Mouse (Mus musculus): ENCODE results near the gene AI837181. TPM values are rescaled to one million over a fixed set of nuclear protein-coding genes. Genes with fewer than 3 reads are reported as not detected.

AI837181 gene
- total and polyA plus RNA-seq, 2 experiments from 2014 or later: 74.1 to 98.8 TPM

DNA sequence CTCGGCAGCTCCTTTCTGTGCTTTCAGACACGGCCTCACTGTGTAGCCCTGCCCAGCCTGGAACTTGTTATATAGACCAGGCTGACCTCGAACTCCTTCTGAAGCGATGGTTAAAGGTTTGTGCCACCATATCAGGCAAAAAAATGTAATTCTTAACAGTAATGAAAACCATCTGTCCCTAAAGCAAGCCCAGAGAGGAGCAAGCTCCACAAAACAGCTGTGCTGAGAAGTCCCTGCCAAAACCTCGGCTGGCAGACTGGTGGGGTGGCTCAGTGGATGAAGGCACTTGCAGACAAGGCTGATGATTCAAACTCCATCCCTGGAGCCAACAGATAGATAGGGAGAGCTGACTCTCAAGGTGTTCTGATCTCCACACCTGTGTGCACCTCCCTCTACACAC lies 15.9 kb upstream of the AI837181 start:
- Histone ChIP-seq H3K27me3 (ENCODE audit: insufficient read depth, low read length) (no peaks in the 10 kb centered on the region), H3K4me2 (ENCODE audit: low read depth, low read length, poor library complexity, severe bottlenecking) (no peak overlapping the region), H3K4me3 (ENCODE audit: low read depth, low read length) (no peak overlapping the region), H3K9ac (replicated peaks; ENCODE audit: low read length, poor library complexity, severe bottlenecking) (no peak overlapping the region), H3K36me3 (ENCODE audit: insufficient read depth, low read length) (no peaks in the 10 kb centered on the region), H3K9me3 (ENCODE audit: low read length) (no peaks in the 10 kb centered on the region), H3K4me1 (ENCODE audit: insufficient read depth, low read length) (peaks cover 4% of the 10 kb centered on the region; the same call in 1 of the 2 replicates), H3K27ac (ENCODE audit: low read depth, low read length) (no peak overlapping the region)
- ATAC-seq (ENCODE audit: low FRiP score) (no peak), DNase-seq (ENCODE audit: low spot score) (no peak)
- TF ChIP-seq CTCF (IDR thresholded peaks at IDR 0.05): no peak
- 80% methylated on average over 5 of the region's 5 CpGs for WGBS

- no peaks in the 10 kb centered on the region for H3K36me3 ChIP-seq (ENCODE audit: insufficient read depth, low read length)
These were observed 14.3 kb upstream of the AI837181 start for GRCm38 (mm10) chr19:5410641-5411040.

DNA sequence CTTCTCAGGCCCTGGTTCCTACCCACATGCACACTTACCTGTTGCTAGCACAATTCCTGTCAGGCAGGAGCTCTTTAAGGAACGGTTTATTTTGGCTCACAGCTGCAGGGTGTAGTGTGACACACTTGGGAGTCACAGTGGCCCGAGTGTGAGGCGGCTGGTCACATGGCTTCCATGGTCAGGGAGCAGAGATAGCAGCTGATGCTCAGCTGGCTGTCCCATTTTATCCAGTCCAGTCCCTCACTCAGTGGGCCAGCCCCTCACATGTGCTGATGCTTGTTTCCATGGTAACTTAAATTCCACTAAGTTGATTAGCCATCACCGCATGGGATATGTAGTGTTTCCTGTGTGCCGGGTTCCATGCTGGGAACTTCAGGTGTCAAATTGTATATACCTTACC lies 13.0 kb upstream of the AI837181 start:
- WGBS: 65% methylated on average over 5 of the region's 5 CpGs
- ATAC-seq (ENCODE audit: low FRiP score): no peak
- H3K4me3 ChIP-seq (ENCODE audit: low read depth, low read length): no peak overlapping the region
- H3K27me3 ChIP-seq (ENCODE audit: insufficient read depth, low read length): no peaks in the 10 kb centered on the region
- H3K4me1 ChIP-seq (ENCODE audit: insufficient read depth, low read length): peaks cover 4% of the 10 kb centered on the region; the same call in 1 of the 2 replicates
- no peaks in the 10 kb centered on the region for H3K36me3 ChIP-seq (ENCODE audit: insufficient read depth, low read length)
- no peak overlapping the region for H3K9ac ChIP-seq (replicated peaks; ENCODE audit: low read length, poor library complexity, severe bottlenecking)
- H3K27ac ChIP-seq (ENCODE audit: low read depth, low read length): no peak overlapping the region
- no peak overlapping the region for H3K4me2 ChIP-seq (ENCODE audit: low read depth, low read length, poor library complexity, severe bottlenecking)
- no peaks in the 10 kb centered on the region for H3K9me3 ChIP-seq (ENCODE audit: low read length)
- no peak for DNase-seq (ENCODE audit: low spot score)
- TF ChIP-seq CTCF (IDR thresholded peaks at IDR 0.05): no peak

More at GRCm38 (mm10) chr19:5410641-5411040, 14.3 kb upstream of the AI837181 start:
- H3K4me2 ChIP-seq (ENCODE audit: low read depth, low read length, poor library complexity, severe bottlenecking): no peak overlapping the region
- no peak for TF ChIP-seq CTCF (IDR thresholded peaks at IDR 0.05)
- no peak overlapping the region for H3K9ac ChIP-seq (replicated peaks; ENCODE audit: low read length, poor library complexity, severe bottlenecking)
- no peaks in the 10 kb centered on the region for H3K9me3 ChIP-seq (ENCODE audit: low read length)
- peaks cover 4% of the 10 kb centered on the region; the same call in 1 of the 2 replicates for H3K4me1 ChIP-seq (ENCODE audit: insufficient read depth, low read length)
- no peak overlapping the region for H3K27ac ChIP-seq (ENCODE audit: low read depth, low read length)
- DNase-seq (ENCODE audit: low spot score) (no peak), ATAC-seq (ENCODE audit: low FRiP score) (no peak)
- H3K4me3 ChIP-seq (ENCODE audit: low read depth, low read length): no peak overlapping the region
- 87% methylated on average over 5 of the region's 5 CpGs for WGBS
- no peaks in the 10 kb centered on the region for H3K27me3 ChIP-seq (ENCODE audit: insufficient read depth, low read length)

GRCm38 (mm10) chr19:5413840-5414239 lies 11.1 kb upstream of the AI837181 start:
- no peak overlapping the region for H3K9ac ChIP-seq (replicated peaks; ENCODE audit: low read length, poor library complexity, severe bottlenecking)

DNA sequence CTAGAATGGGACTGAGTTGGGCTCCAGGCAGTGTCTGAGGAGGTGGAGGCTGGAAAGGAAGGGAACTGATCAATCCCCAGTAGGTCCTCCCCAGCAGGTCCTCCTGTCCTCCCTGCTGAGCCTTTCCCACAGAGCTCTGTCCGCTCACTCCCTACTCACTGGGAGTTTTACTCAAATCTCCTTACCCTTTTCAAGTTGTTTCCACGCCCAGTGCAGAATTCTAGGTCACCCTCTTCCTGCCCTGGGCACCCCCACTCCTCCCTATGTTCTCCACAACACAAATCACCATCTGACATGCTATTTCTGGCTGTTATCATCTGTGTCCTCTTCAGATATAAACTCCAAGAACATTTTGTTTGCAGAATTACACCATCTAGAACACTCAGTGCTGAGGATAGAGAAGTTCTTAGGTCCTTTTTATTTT lies 10.4 kb upstream of the AI837181 start:
- no peak for TF ChIP-seq CTCF (IDR thresholded peaks at IDR 0.05)
- Histone ChIP-seq H3K4me2 (ENCODE audit: low read depth, low read length, poor library complexity, severe bottlenecking) (no peak overlapping the region), H3K4me1 (ENCODE audit: insufficient read depth, low read length) (no peaks in the 10 kb centered on the region), H3K27me3 (ENCODE audit: insufficient read depth, low read length) (no peaks in the 10 kb centered on the region), H3K9ac (replicated peaks; ENCODE audit: low read length, poor library complexity, severe bottlenecking) (no peak overlapping the region), H3K9me3 (ENCODE audit: low read length) (no peaks in the 10 kb centered on the region), H3K27ac (ENCODE audit: low read depth, low read length) (no peak overlapping the region), H3K4me3 (ENCODE audit: low read depth, low read length) (no peak overlapping the region), H3K36me3 (ENCODE audit: insufficient read depth, low read length) (0 out of 2 replicates have a peak, but pooled peaks cover 6% of the 10 kb centered on the region)
- 47% methylated on average over 2 of the region's 2 CpGs for WGBS
- no peak for DNase-seq (ENCODE audit: low spot score)
- ATAC-seq (ENCODE audit: low FRiP score): no peak

More at GRCm38 (mm10) chr19:5413840-5414239, 11.1 kb upstream of the AI837181 start:
- no peak for TF ChIP-seq CTCF (IDR thresholded peaks at IDR 0.05)
- no peaks in the 10 kb centered on the region for H3K27me3 ChIP-seq (ENCODE audit: insufficient read depth, low read length)
- H3K4me2 ChIP-seq (ENCODE audit: low read depth, low read length, poor library complexity, severe bottlenecking): no peak overlapping the region
- no peak for DNase-seq (ENCODE audit: low spot score)
- 0 out of 2 replicates have a peak, but pooled peaks cover 6% of the 10 kb centered on the region for H3K36me3 ChIP-seq (ENCODE audit: insufficient read depth, low read length)
- no peak overlapping the region for H3K4me3 ChIP-seq (ENCODE audit: low read depth, low read length)
- WGBS: 68% methylated on average over 4 of the region's 4 CpGs
- H3K4me1 ChIP-seq (ENCODE audit: insufficient read depth, low read length): no peaks in the 10 kb centered on the region
- no peak overlapping the region for H3K27ac ChIP-seq (ENCODE audit: low read depth, low read length)
- no peak for ATAC-seq (ENCODE audit: low FRiP score)
- H3K9me3 ChIP-seq (ENCODE audit: low read length): no peaks in the 10 kb centered on the region

DNA sequence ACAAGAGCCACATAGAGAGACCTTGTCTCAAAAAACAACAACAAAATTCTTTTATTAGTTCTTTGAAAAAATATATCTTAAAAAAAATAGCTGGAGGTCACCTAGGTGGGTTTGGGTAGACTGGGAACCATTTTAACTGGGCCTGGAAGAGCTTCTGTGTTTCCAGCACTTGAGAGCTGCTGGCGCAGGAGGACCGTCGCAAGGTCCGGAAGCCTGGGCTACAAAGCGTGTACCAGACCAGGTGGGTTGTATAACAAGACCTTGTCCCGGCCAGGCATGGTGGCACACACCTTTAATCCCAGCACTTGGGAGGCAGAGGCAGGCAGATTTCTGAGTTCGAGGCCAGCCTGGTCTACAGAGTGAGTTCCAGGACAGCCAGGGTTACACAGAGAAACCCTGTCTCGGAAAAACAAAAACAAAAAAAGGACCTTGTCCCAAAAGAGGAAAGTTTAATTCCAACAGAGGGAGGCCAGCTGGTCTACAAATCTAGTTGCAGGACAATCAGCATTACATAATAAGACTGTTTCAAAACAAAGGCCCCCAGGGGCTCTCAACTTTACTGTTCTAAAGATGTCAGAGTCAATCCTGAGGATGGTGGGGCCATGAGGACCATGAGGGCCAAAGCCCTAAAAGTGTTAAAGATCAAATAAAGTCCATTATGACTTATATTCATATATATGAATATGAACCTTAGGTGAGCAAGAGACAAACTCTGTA lies 6.0 kb upstream of the AI837181 start:
- DNase-seq (ENCODE audit: low spot score): no peak
- H3K4me3 ChIP-seq (ENCODE audit: low read depth, low read length): no peak overlapping the region
- H3K36me3 ChIP-seq (ENCODE audit: insufficient read depth, low read length): peaks cover 31% of the 10 kb centered on the region
- H3K27ac ChIP-seq (ENCODE audit: low read depth, low read length): no peak overlapping the region
- H3K9me3 ChIP-seq (ENCODE audit: low read length): no peaks in the 10 kb centered on the region
- ATAC-seq (ENCODE audit: low FRiP score): no peak
- H3K27me3 ChIP-seq (ENCODE audit: insufficient read depth, low read length): no peaks in the 10 kb centered on the region
- peaks cover 10% of the 10 kb centered on the region; the same call in 1 of the 2 replicates for H3K4me1 ChIP-seq (ENCODE audit: insufficient read depth, low read length)
- no peak overlapping the region for H3K4me2 ChIP-seq (ENCODE audit: low read depth, low read length, poor library complexity, severe bottlenecking)
- H3K9ac ChIP-seq (replicated peaks; ENCODE audit: low read length, poor library complexity, severe bottlenecking): no peak overlapping the region
- WGBS: 92% methylated on average over 8 of the region's 8 CpGs
- TF ChIP-seq CTCF (IDR thresholded peaks at IDR 0.05): no peak

Measured in midbrain, postnatal 0 days (tissue).